ENCODE assay signal across 30 mouse cellular contexts in genomic region chr11:94574560-94574959, GRCm38 (mm10). TPM values are rescaled to one million over a fixed set of nuclear protein-coding genes. Genes with fewer than 3 reads are reported as not detected.
DNase-seq lines count a peak whose midpoint lies in the region; ATAC-seq and TF ChIP-seq lines count a peak whose summit lies in the region.
"Had no signal": no experiment of that assay in that cellular context is flagged by ENCODE, and none has a peak within 500 bp of the region (broad histone marks: within the 10 kb centered on the region; RNA-seq: fewer than 3 reads in every experiment).

No protein-coding gene starts in this region.

- no peak for TF ChIP-seq RAD21 in CH12.LX (IDR thresholded peaks at IDR 0.05; ENCODE audit: low read depth, low read length)

- intact Hi-C loops in heart, postnatal 25 days (cut with DNase I), result no loop called here

- peak; percentile 16; the same call in 1 of the 2 replicates for ATAC-seq in megakaryocyte progenitor cell, adult 5-6 weeks (replicated peaks; ENCODE audit: poor library complexity)
- ATAC-seq in intestine, embryonic 15.5 days, result no peak
- ATAC-seq: forebrain, embryonic 13.5 days; inflammation-experienced regulatory T-cells, adult 6 months had no signal

- in situ Hi-C loops in CH12.LX (cut with MboI; ENCODE audit: low pct_ligation_motif_present, low pct_unique_long_range_greater_than_20kb, low sequenced_read_pairs), result no loop called here

- no peak overlapping the region for H3K27ac ChIP-seq in layer of hippocampus, adult 2 months
- no peak overlapping the region for H3K27ac ChIP-seq in CH12.LX (ENCODE audit: insufficient read depth, low read depth)
- no peak overlapping the region for H3K27ac ChIP-seq in intestine, embryonic 15.5 days
- H3K27ac ChIP-seq: forebrain, embryonic 13.5 days; hindbrain, embryonic 13.5 days; limb, embryonic 10.5 days; midbrain, embryonic 12.5 days; neural tube, embryonic 12.5 days had no signal

- dilution Hi-C loops in CH12.LX (cut with MboI; ENCODE audit: extremely low pct_ligation_motif_present, extremely low pct_unique_long_range_greater_than_20kb, low sequenced_read_pairs), result no loop called here

- H3K4me3 ChIP-seq in layer of hippocampus, adult 2 months, result no peak overlapping the region
- H3K4me3 ChIP-seq in CH12.LX (replicated peaks in 1 of 3; ENCODE audit: low read depth in 2 of 3, low read length in 2 of 3, poor library complexity in 1 of 3), result no peak overlapping the region
- H3K4me3 ChIP-seq in intestine, embryonic 15.5 days (replicated peaks), result no peak overlapping the region
- H3K4me3 ChIP-seq: forebrain, embryonic 13.5 days; heart, embryonic 12.5 days; hindbrain, embryonic 13.5 days; limb, embryonic 10.5 days; midbrain, embryonic 12.5 days; neural tube, embryonic 12.5 days had no signal

- TF ChIP-seq CTCF in layer of hippocampus, adult 2 months (conservative IDR thresholded peaks at IDR 0.05), result peak; percentile 73
- peak; percentile 3 to 56; a peak in 2 of 4 replicates for TF ChIP-seq CTCF in CH12.LX (conservative IDR thresholded peaks at IDR 0.05 in 1 of 2, IDR thresholded peaks at IDR 0.05 in 1 of 2; ENCODE audit: low read depth in 2 of 2, low read length in 2 of 2)

- WGBS in intestine, embryonic 15.5 days, result 19% methylated on average over 7 of the region's 7 CpGs

- no peak overlapping the region for H3K4me2 ChIP-seq in CH12.LX (ENCODE audit: insufficient read depth, low read depth, poor library complexity, severe bottlenecking)
- H3K4me2 ChIP-seq in intestine, embryonic 15.5 days (replicated peaks), result no peak overlapping the region
- H3K4me2 ChIP-seq: forebrain, embryonic 13.5 days; heart, embryonic 12.5 days; hindbrain, embryonic 13.5 days; midbrain, embryonic 12.5 days; neural tube, embryonic 12.5 days had no signal

- no peak for TF ChIP-seq EP300 in CH12.LX (IDR thresholded peaks at IDR 0.05; ENCODE audit: low read length)

- H3K36me3 ChIP-seq in CH12.LX (replicated peaks in 1 of 2; ENCODE audit: control insufficient read depth in 1 of 2, insufficient read depth in 1 of 2, low read length in 1 of 2), result peaks cover 11 to 60% of the 10 kb centered on the region in 2 experiments
- no peaks in the 10 kb centered on the region for H3K36me3 ChIP-seq in intestine, embryonic 15.5 days
- H3K36me3 ChIP-seq: G1E; hindbrain, embryonic 13.5 days; neural tube, embryonic 12.5 days had no signal

- no peak overlapping the region for H3K9ac ChIP-seq in CH12.LX (ENCODE audit: insufficient read depth, low read depth)
- H3K9ac ChIP-seq in intestine, embryonic 15.5 days, result no peak overlapping the region
- H3K9ac ChIP-seq: forebrain, embryonic 13.5 days; heart, embryonic 12.5 days; hindbrain, embryonic 13.5 days; midbrain, embryonic 12.5 days; neural tube, embryonic 12.5 days had no signal

- no peaks in the 10 kb centered on the region for H3K27me3 ChIP-seq in CH12.LX (replicated peaks)
- no peaks in the 10 kb centered on the region for H3K27me3 ChIP-seq in intestine, embryonic 15.5 days (replicated peaks)
- H3K27me3 ChIP-seq: forebrain, embryonic 13.5 days; heart, embryonic 12.5 days; hindbrain, embryonic 13.5 days; midbrain, embryonic 12.5 days; neural tube, embryonic 12.5 days had no signal

- no peak for TF ChIP-seq POLR2A in CH12.LX (IDR thresholded peaks at IDR 0.05; ENCODE audit: low read depth, low read length)

- no peaks in the 10 kb centered on the region for H3K9me3 ChIP-seq in CH12.LX (replicated peaks; ENCODE audit: low read length)
- H3K9me3 ChIP-seq in intestine, embryonic 15.5 days, result no peaks in the 10 kb centered on the region
- H3K9me3 ChIP-seq: forebrain, embryonic 13.5 days; G1E; heart, embryonic 12.5 days; hindbrain, embryonic 13.5 days; limb, embryonic 10.5 days; midbrain, embryonic 12.5 days; neural tube, embryonic 12.5 days had no signal

- peaks cover 0 to 17% of the 10 kb centered on the region in 2 experiments; a peak in 2 of 4 replicates for H3K4me1 ChIP-seq in CH12.LX (ENCODE audit: control insufficient read depth in 1 of 2, insufficient read depth in 2 of 2)
- H3K4me1 ChIP-seq in intestine, embryonic 15.5 days (replicated peaks), result no peaks in the 10 kb centered on the region
- H3K4me1 ChIP-seq: forebrain, embryonic 13.5 days; heart, embryonic 12.5 days; limb, embryonic 10.5 days had no signal

- no peaks in the 10 kb centered on the region for H3K79me2 ChIP-seq in CH12.LX (replicated peaks; ENCODE audit: control insufficient read depth, extremely low read depth, insufficient read depth, poor library complexity, severe bottlenecking)

- no peak for DNase-seq in layer of hippocampus, adult 2 months (ENCODE audit: low spot score in 2 of 2)
- no peak for DNase-seq in layer of hippocampus, postnatal 10 days (ENCODE audit: low spot score in 2 of 2)
- no peak for DNase-seq in CH12.LX (ENCODE audit: extremely low read depth)
- DNase-seq in ES-CJ7 (ENCODE audit: low read depth, low spot score), result peak; percentile 25
- DNase-seq in heart, postnatal 25 days (ENCODE audit: low spot score), result no peak
- DNase-seq: adrenal gland, postnatal 14 days; cerebellum, adult 8-10 months; heart, postnatal 14 days; kidney, postnatal 36 days; layer of hippocampus, adult 9-11 months; lung, postnatal 14 days; right cerebral cortex, postnatal 14 days; spleen, adult 18-20 months had no signal

TF ChIP-seq in CH12.LX, 34 proteins besides CTCF, POLR2A, EP300 and RAD21:
- TF ChIP-seq SMC3 (IDR thresholded peaks at IDR 0.05; ENCODE audit: low read depth, low read length), result 0 out of 2 replicates have a peak, but pooled peaks have one; percentile 9
- TF ChIP-seq ELF1 (IDR thresholded peaks at IDR 0.05; ENCODE audit: low read depth, low read length), result no peak

RNA-seq across cellular contexts. Expression of gene Chad, which starts 9.7 kb away (rescaled TPM):
- total RNA-seq in layer of hippocampus, adult 2 months (2021), result under 1 TPM; 0.28 to 0.49 TPM
- 1 to 10 TPM in 1 of 2 experiments, under 1 TPM in 1; 0.78 to 1.4 TPM for total RNA-seq in layer of hippocampus, postnatal 10 days (2021)
- total RNA-seq in CH12.LX (2012; rRNA removed) (0.13 and 0.17 TPM in 2 replicates), CH12.LX (2014; rRNA removed) (not detected in 2 replicates)
- 0.41 and 0.53 TPM in 2 replicates for polyA plus RNA-seq in CH12.LX (2012; ENCODE audit: insufficient read length, low read depth)
- total RNA-seq in megakaryocyte progenitor cell, adult 5-6 weeks (2015), result not detected in 2 replicates
- total RNA-seq in megakaryocyte progenitor cell, adult 5-6 weeks (2017), result not detected in 2 replicates
- 1.0 and 1.4 TPM in 2 replicates for polyA plus RNA-seq in intestine, embryonic 15.5 days (2015; fragmentation: Nextera tagmentation; extraction: Ambion mirVana)
- 1 to 10 TPM; 1.5 TPM for total RNA-seq in heart, postnatal 25 days (2021)
- total RNA-seq: adrenal gland, postnatal 14 days; granulocyte monocyte progenitor cell, adult 5-6 weeks; liver, adult 2 months; megakaryocyte, adult 5-6 weeks had no signal
- polyA plus RNA-seq: G1E; kidney, embryonic 14.5 days; liver, adult 2 months had no signal

RNA-seq across cellular contexts. Expression of gene Rsad1, which starts 25.5 kb away (rescaled TPM):
- total RNA-seq in layer of hippocampus, adult 2 months (2021), result 10 to 100 TPM in 1 of 2 experiments, 1 to 10 TPM in 1; 9.3 to 11.3 TPM
- total RNA-seq in layer of hippocampus, postnatal 10 days (2021), result 10 to 100 TPM; 13.1 to 14.1 TPM
- total RNA-seq in CH12.LX (2012; rRNA removed), result 6.0 and 7.3 TPM in 2 replicates
- total RNA-seq in CH12.LX (2014; rRNA removed), result 7.2 and 9.3 TPM in 2 replicates
- 8.6 and 9.2 TPM in 2 replicates for polyA plus RNA-seq in CH12.LX (2012; ENCODE audit: insufficient read length, low read depth)
- total RNA-seq in megakaryocyte progenitor cell, adult 5-6 weeks (2015), result 4.4 and 5.0 TPM in 2 replicates
- 5.0 and 6.2 TPM in 2 replicates for total RNA-seq in megakaryocyte progenitor cell, adult 5-6 weeks (2017)
- 2.8 and 3.4 TPM in 2 replicates for polyA plus RNA-seq in intestine, embryonic 15.5 days (2015; fragmentation: Nextera tagmentation; extraction: Ambion mirVana)
- total RNA-seq in heart, postnatal 25 days (2021), result 10 to 100 TPM; 11.3 to 11.5 TPM

RNA-seq across cellular contexts. Expression of gene Acsf2, which starts 27.1 kb away (rescaled TPM):
- 10 to 100 TPM; 18.7 to 19.5 TPM for total RNA-seq in layer of hippocampus, adult 2 months (2021)
- total RNA-seq in layer of hippocampus, postnatal 10 days (2021), result 10 to 100 TPM; 21.2 to 21.6 TPM
- total RNA-seq in CH12.LX (2012; rRNA removed) (4.9 and 7.5 TPM in 2 replicates), CH12.LX (2014; rRNA removed) (4.1 and 4.5 TPM in 2 replicates)
- 24.1 and 25.7 TPM in 2 replicates for polyA plus RNA-seq in CH12.LX (2012; ENCODE audit: insufficient read length, low read depth)
- 18.1 and 18.6 TPM in 2 replicates for total RNA-seq in megakaryocyte progenitor cell, adult 5-6 weeks (2015)
- 2.5 and 2.7 TPM in 2 replicates for total RNA-seq in megakaryocyte progenitor cell, adult 5-6 weeks (2017)
- 3.0 and 4.2 TPM in 2 replicates for polyA plus RNA-seq in intestine, embryonic 15.5 days (2015; fragmentation: Nextera tagmentation; extraction: Ambion mirVana)
- total RNA-seq in heart, postnatal 25 days (2021), result 10 to 100 TPM; 16.2 to 18.3 TPM

RNA-seq across cellular contexts. Expression of gene Mycbpap, which starts 53.0 kb away (rescaled TPM):
- 1 to 10 TPM; 2.2 to 4.6 TPM for total RNA-seq in layer of hippocampus, adult 2 months (2021)
- total RNA-seq in layer of hippocampus, postnatal 10 days (2021), result 1 to 10 TPM; 1.3 to 2.7 TPM
- total RNA-seq in CH12.LX (2012; rRNA removed) (1.3 and 3.1 TPM in 2 replicates), CH12.LX (2014; rRNA removed) (0.08 and 0.43 TPM in 2 replicates)
- 0.98 and 1.1 TPM in 2 replicates for polyA plus RNA-seq in CH12.LX (2012; ENCODE audit: insufficient read length, low read depth)
- not detected in 2 replicates for total RNA-seq in megakaryocyte progenitor cell, adult 5-6 weeks (2015)
- total RNA-seq in megakaryocyte progenitor cell, adult 5-6 weeks (2017), result 0.20 and 2.5 TPM in 2 replicates
- 2.0 and 2.2 TPM in 2 replicates for polyA plus RNA-seq in intestine, embryonic 15.5 days (2015; fragmentation: Nextera tagmentation; extraction: Ambion mirVana)
- total RNA-seq in heart, postnatal 25 days (2021), result 1 to 10 TPM in 1 of 2 experiments, under 1 TPM in 1; 0.68 to 1.1 TPM
- total RNA-seq: G1E; gastrocnemius, adult 8-10 months; megakaryocyte, adult 5-6 weeks had no signal
- polyA plus RNA-seq: C2C12; G1E; inflammation-experienced regulatory T-cells, adult 6 months; liver, embryonic 16.5 days had no signal

RNA-seq across cellular contexts. Expression of gene Lrrc59, which starts 55.0 kb away (rescaled TPM):
- total RNA-seq in layer of hippocampus, adult 2 months (2021), result 10 to 100 TPM; 74.8 to 75.8 TPM
- total RNA-seq in layer of hippocampus, postnatal 10 days (2021), result 10 to 100 TPM; 84.6 to 87.2 TPM
- total RNA-seq in CH12.LX (2012; rRNA removed) (324 and 412 TPM in 2 replicates), CH12.LX (2014; rRNA removed) (325 and 338 TPM in 2 replicates)
- polyA plus RNA-seq in CH12.LX (2012; ENCODE audit: insufficient read length, low read depth), result 452 and 493 TPM in 2 replicates
- 115 and 116 TPM in 2 replicates for total RNA-seq in megakaryocyte progenitor cell, adult 5-6 weeks (2015)
- 195 and 224 TPM in 2 replicates for total RNA-seq in megakaryocyte progenitor cell, adult 5-6 weeks (2017)
- polyA plus RNA-seq in intestine, embryonic 15.5 days (2015; fragmentation: Nextera tagmentation; extraction: Ambion mirVana), result 232 and 251 TPM in 2 replicates
- 10 to 100 TPM; 32.1 to 33.4 TPM for total RNA-seq in heart, postnatal 25 days (2021)
